Mouse (Mus musculus) small intestine, adult 2 months (tissue): ENCODE measurements around the gene Timm10. TPM values are rescaled to one million over a fixed set of nuclear protein-coding genes. Genes with fewer than 3 reads are reported as not detected.

Experiments
- H3K27ac ChIP-seq: fragments of 200-500 bp; 2 replicates; pipeline ENCODE4 v1.5.1; 2012; ENCODE audit warnings: low read depth, low read length, control low read depth, inconsistent platforms; ENCODE audit not compliant: insufficient read depth
- H3K27me3 ChIP-seq: fragments of 200-500 bp; 2 replicates; pipeline ENCODE4 v1.6.1; 2012; ENCODE audit warnings: mild to moderate bottlenecking, moderate library complexity, low read length, inconsistent platforms; ENCODE audit not compliant: control insufficient read depth, insufficient read depth
- H3K36me3 ChIP-seq: fragments of 200-500 bp; 2 replicates; pipeline ENCODE4 v1.6.1; 2012; ENCODE audit warnings: mild to moderate bottlenecking, low read length, control low read depth, inconsistent platforms; ENCODE audit not compliant: control insufficient read depth, insufficient read depth
- H3K4me1 ChIP-seq: fragments of 200-500 bp; 2 replicates; pipeline ENCODE4 v1.6.1; 2012; ENCODE audit warnings: low read length, inconsistent platforms, mixed read lengths; ENCODE audit not compliant: control insufficient read depth, insufficient read depth, insufficient read length
- H3K4me3 ChIP-seq: fragments of 200-500 bp; 2 replicates; pipeline ENCODE4 v1.5.1; 2012; ENCODE audit warnings: low read depth, mild to moderate bottlenecking, control low read depth, inconsistent platforms, low read length, moderate library complexity
- CTCF ChIP-seq: fragments of 200-500 bp; IDR thresholded peaks from 2 replicates; pipeline ENCODE4 v1.5.1; 2012; ENCODE audit warnings: low read depth, mild to moderate bottlenecking, control low read depth, inconsistent platforms, low read length, moderate library complexity, mixed read lengths; ENCODE audit not compliant: insufficient replicate concordance, insufficient read length; ENCODE audit errors: extremely low read depth
- POLR2A ChIP-seq: fragments of 200-500 bp; IDR thresholded peaks from 2 replicates; pipeline ENCODE4 v1.6.1; 2012; ENCODE audit warnings: low read depth, mild to moderate bottlenecking, control low read depth, inconsistent platforms, low read length, moderate library complexity
- WGBS: fragments of 180-500 bp; shearing (Covaris S2); methylation state at CpG from one replicate; pipeline ENCODE4 v1.1.7; 2018; 5-methylcytosine and 5-hydroxymethylcytosine counted together
- polyA plus RNA-seq: library from polyadenylated mRNA; depleted of rRNA; stranded (reverse); fragments of >200 nt; gene quantifications from 2 replicates; pipeline ENCODE4 v1.2.3, GENCODE M21; 2012

The Timm10 gene
- polyA plus RNA-seq, 1 experiment, result 32.0 TPM

GRCm38 (mm10) chr2:84838593-84838949, 11.8 kb downstream of the Timm10 start, which contains the start of gene Slc43a1:
Slc43a1 (plus strand) TSS chr2:84838850.
- Histone ChIP-seq H3K27me3 (peaks cover 29% of the 10 kb centered on the region), H3K4me1 (peaks cover 16% of the 10 kb centered on the region), H3K27ac (no peak within 1 kb of the TSS), H3K36me3 (no peaks in the 10 kb centered on the region), H3K4me3 (peak within 1 kb of the TSS; percentile 64)
- no peak for TF ChIP-seq POLR2A
- TF ChIP-seq CTCF, result no peak
- 23% methylated on average over 10 of the region's 10 CpGs for WGBS

- 2% methylated on average over 47 of the region's 47 CpGs for WGBS
Observed at GRCm38 (mm10) chr2:84838993-84839980, 12.5 kb downstream of the Timm10 start.

DNA sequence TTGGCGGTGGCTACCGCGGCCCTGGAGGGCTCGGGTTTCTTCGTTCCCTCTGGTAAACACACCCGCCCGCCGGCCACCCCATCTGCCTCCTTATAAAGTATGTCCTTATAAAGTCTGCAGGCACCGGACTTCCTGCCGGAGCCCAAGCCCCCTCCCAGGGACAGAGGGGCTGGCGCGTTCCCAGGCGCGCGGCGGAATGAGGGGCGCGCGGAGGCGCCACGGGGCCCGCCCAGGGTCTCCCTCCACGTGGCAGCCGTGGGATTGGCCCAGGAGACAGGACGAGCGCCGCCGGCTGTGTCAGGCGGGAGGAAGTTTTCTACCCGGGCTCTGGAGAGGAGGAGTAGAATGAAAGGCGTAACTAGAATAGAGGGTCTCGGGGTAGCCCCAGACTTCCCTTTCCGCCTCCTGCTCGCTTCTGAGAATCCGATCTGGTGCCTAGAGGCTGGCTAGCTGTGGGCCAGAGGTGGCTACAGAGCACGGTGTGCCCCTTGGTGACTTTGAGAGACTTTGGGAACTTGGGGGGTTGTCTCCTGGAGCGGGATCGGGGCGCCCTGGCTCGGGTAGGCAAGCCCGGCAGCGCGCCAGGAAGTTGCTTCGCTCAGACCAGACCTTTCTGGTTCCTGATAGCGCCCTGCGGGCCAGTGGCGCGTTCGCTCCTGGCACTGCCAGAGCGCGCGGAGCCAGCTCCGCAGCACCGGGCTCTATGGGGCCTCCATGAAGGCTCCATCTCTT, 13.4 kb downstream of the Timm10 start:
- 2% methylated on average over 54 of the region's 54 CpGs for WGBS
- Histone ChIP-seq H3K27ac (no peak overlapping the region), H3K4me1 (peaks cover 16% of the 10 kb centered on the region), H3K27me3 (peaks cover 29% of the 10 kb centered on the region), H3K36me3 (no peaks in the 10 kb centered on the region), H3K4me3 (peak overlapping the region; percentile 64)
- TF ChIP-seq CTCF, result no peak
- no peak for TF ChIP-seq POLR2A

More at GRCm38 (mm10) chr2:84838993-84839980, 12.5 kb downstream of the Timm10 start:
- peaks cover 16% of the 10 kb centered on the region for H3K4me1 ChIP-seq
- no peak for TF ChIP-seq CTCF
- H3K36me3 ChIP-seq, result no peaks in the 10 kb centered on the region
- no peak overlapping the region for H3K27ac ChIP-seq
- peaks cover 29% of the 10 kb centered on the region for H3K27me3 ChIP-seq
- peak overlapping the region; percentile 64 for H3K4me3 ChIP-seq

- peak overlapping the region; percentile 64 for H3K4me3 ChIP-seq
- WGBS, result 10% methylated on average over 17 of the region's 17 CpGs
- H3K27ac ChIP-seq, result no peak overlapping the region
- TF ChIP-seq CTCF (no peak), POLR2A (no peak)
- H3K36me3 ChIP-seq, result no peaks in the 10 kb centered on the region
- H3K27me3 ChIP-seq, result peaks cover 29% of the 10 kb centered on the region
- H3K4me1 ChIP-seq, result peaks cover 16% of the 10 kb centered on the region
Observed at GRCm38 (mm10) chr2:84840748-84841563, 14.2 kb downstream of the Timm10 start.

DNA sequence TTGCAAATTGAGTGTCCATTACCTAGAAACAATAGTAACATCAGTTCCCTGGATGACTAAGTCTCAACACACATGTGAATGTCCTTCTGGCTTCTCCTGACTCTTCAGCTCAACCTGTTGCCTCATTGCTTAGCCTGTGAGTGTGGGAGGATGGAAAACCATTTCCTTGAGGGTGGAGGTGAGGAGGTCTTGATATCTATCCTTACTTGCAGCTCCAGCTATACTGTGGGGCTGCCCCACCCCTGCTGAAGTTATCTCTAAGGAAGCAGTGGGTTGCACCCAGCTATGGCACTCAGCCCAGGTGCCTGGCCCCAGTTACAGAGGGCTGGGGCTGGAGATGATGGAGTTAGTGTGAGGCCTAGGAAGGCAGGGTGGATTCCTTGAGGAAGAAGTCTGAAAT, 15.1 kb downstream of the Timm10 start:
- Histone ChIP-seq H3K4me3 (no peak overlapping the region), H3K27ac (no peak overlapping the region), H3K4me1 (peaks cover 16% of the 10 kb centered on the region), H3K36me3 (no peaks in the 10 kb centered on the region), H3K27me3 (peaks cover 29% of the 10 kb centered on the region)
- no peak for TF ChIP-seq POLR2A
- no peak for TF ChIP-seq CTCF

DNA sequence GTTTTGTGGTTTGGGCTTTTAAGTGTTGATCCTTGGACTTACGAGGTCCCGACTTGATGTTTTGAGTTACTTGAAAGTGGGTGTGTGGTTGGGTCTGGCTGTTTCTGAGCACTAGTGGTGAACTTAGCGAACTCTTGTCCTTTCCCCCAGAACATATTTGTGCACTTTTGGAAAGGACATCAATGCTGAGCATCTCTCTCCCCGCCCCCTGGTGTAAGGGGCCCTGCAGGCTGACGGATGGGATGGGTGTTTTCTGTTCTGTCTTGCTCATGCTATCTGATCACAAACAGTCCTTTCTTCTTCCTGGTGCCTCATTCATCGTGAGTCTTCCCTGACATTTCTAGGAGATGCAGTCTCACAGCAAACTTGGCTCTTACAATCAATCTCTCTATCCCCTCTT, 16.9 kb downstream of the Timm10 start:
- TF ChIP-seq CTCF, result no peak
- no peak for TF ChIP-seq POLR2A
- no peak overlapping the region for H3K27ac ChIP-seq
- peaks cover 11% of the 10 kb centered on the region for H3K4me1 ChIP-seq
- no peaks in the 10 kb centered on the region for H3K36me3 ChIP-seq
- peaks cover 24% of the 10 kb centered on the region for H3K27me3 ChIP-seq
- no peak overlapping the region for H3K4me3 ChIP-seq
- WGBS, result 72% methylated on average over 6 of the region's 6 CpGs
